ENCODE assay signal across 9 mouse cellular contexts in the genomic region with DNA sequence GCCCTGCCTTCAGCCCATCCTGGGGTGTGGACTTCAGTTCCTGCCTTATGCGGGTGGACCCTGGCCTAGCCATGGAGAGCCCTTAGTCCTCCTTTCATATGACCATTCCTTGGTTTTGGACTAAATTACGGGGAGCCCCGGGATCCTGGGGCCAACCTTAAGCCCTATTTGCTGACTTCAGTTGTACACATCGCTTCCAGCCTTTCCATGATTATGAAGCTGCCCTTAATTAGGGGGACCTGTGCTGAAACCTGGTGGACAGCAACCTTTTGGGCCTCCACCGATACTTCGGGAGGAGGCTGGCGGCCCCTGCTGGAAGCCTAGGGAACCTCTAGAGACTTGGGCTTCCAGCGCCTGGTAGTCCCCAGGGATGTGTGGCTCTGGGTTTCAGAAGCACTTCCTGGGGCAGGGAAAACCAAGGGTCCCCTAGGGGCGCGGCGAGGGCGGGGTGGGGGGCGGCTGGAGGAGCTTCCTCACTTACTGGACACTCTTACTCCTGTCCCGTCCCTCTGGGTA. TPM values are rescaled to one million over a fixed set of nuclear protein-coding genes. Genes with fewer than 3 reads are reported as not detected.
A peak's percentile ranks its signal among the peaks of the same experiment; 100 is the strongest.
DNase-seq lines count a peak whose midpoint lies in the region; ATAC-seq and TF ChIP-seq lines count a peak whose summit lies in the region.
"Had no signal": no experiment of that assay in that cellular context is flagged by ENCODE, and none has a peak within 500 bp of the region (broad histone marks: within the 10 kb centered on the region; RNA-seq: fewer than 3 reads in every experiment).

No protein-coding gene starts in this region.

- H3K27me3 ChIP-seq in kidney, embryonic 15.5 days: peaks cover 78% of the 10 kb centered on the region
- H3K27me3 ChIP-seq in liver, embryonic 14.5 days (ENCODE audit: control insufficient read depth, insufficient read depth, low read length): peaks cover 69% of the 10 kb centered on the region

- WGBS in kidney, embryonic 15.5 days: 3% methylated on average over 14 of the region's 14 CpGs
- WGBS in liver, embryonic 14.5 days (ENCODE audit: insufficient replicate concordance): 4% methylated on average over 14 of the region's 14 CpGs

- H3K4me3 ChIP-seq in kidney, embryonic 15.5 days (replicated peaks): no peak overlapping the region
- H3K4me3 ChIP-seq in liver, embryonic 14.5 days (ENCODE audit: insufficient read depth in 1 of 2, low read depth in 2 of 2, low read length in 2 of 2): no peak overlapping the region
- H3K4me3 ChIP-seq: erythroblast, embryonic 14.5 days had no signal

- no peak overlapping the region for H3K27ac ChIP-seq in kidney, embryonic 15.5 days
- H3K27ac ChIP-seq in liver, embryonic 14.5 days: no peak overlapping the region

- TF ChIP-seq EP300 in liver, embryonic 14.5 days (IDR thresholded peaks at IDR 0.05; ENCODE audit: low read depth): no peak

- H3K4me1 ChIP-seq in kidney, embryonic 15.5 days: peaks cover 20% of the 10 kb centered on the region
- H3K4me1 ChIP-seq in liver, embryonic 14.5 days (replicated peaks; ENCODE audit: control insufficient read depth in 2 of 2, insufficient read depth in 2 of 2, low read length in 1 of 2): no peaks in the 10 kb centered on the region

- TF ChIP-seq CTCF in liver, embryonic 14.5 days (IDR thresholded peaks at IDR 0.05; ENCODE audit: low read depth): peak; percentile 75

- DNase-seq in ovary, postnatal 10 days (ENCODE audit: low spot score): peak; percentile 15
- DNase-seq in ovary, adult 18-20 months (ENCODE audit: low spot score): no peak
- peak; percentile 45 for DNase-seq in brain, adult 2 months (ENCODE audit: low read depth, low spot score)
- DNase-seq in liver, embryonic 14.5 days (ENCODE audit: low read depth in 3 of 3, low spot score in 3 of 3): peak in 1 of 3 experiments; percentile 19
- peak; percentile 73 for DNase-seq in retina, postnatal 1 day
- DNase-seq in gastrocnemius, postnatal 36 days: no peak

- no peaks in the 10 kb centered on the region for H3K36me3 ChIP-seq in kidney, embryonic 15.5 days
- no peaks in the 10 kb centered on the region for H3K36me3 ChIP-seq in liver, embryonic 14.5 days (replicated peaks; ENCODE audit: control insufficient read depth, insufficient read depth, low read depth)

- no peaks in the 10 kb centered on the region for H3K9me3 ChIP-seq in kidney, embryonic 15.5 days (replicated peaks)
- H3K9me3 ChIP-seq in liver, embryonic 14.5 days (ENCODE audit: control insufficient read depth, low read length): no peaks in the 10 kb centered on the region

- ATAC-seq in frontal cortex, adult (ENCODE audit: low TSS enrichment): peak; percentile 77; the same call in 1 of the 2 replicates
- ATAC-seq in kidney, embryonic 15.5 days (replicated peaks; ENCODE audit: low FRiP score): peak; percentile 47; the same call in 1 of the 2 replicates
- ATAC-seq in liver, embryonic 14.5 days (ENCODE audit: insufficient read depth): no peak

- intact Hi-C loops in gastrocnemius, postnatal 36 days (cut with DNase I): loop anchor here (5.0 kb wide), 1 partner anchor 70 kb away; no protein-coding TSS in a partner anchor

- H3K4me2 ChIP-seq in kidney, embryonic 15.5 days: peak overlapping the region; percentile 28; the same call in 1 of the 2 replicates
- H3K4me2 ChIP-seq in liver, embryonic 14.5 days (ENCODE audit: low read depth): no peak overlapping the region

- H3K9ac ChIP-seq in kidney, embryonic 15.5 days: no peak overlapping the region
- H3K9ac ChIP-seq in liver, embryonic 14.5 days (replicated peaks): no peak overlapping the region

RNA-seq across cellular contexts. Expression of gene Cpxm1, which starts 34.8 kb away (rescaled TPM):
- polyA plus RNA-seq in kidney, embryonic 15.5 days (2015; fragmentation: Nextera tagmentation; extraction: Ambion mirVana): 82.1 and 87.4 TPM in 2 replicates
- 1.3 and 2.3 TPM in 2 replicates for polyA plus RNA-seq in liver, embryonic 14.5 days (2012; rRNA removed)
- polyA plus RNA-seq in liver, embryonic 14.5 days (2014; fragmentation: Nextera tagmentation; extraction: Ambion mirVana): 1.5 and 1.9 TPM in 2 replicates
- 1 to 10 TPM; 2.1 to 3.1 TPM for total RNA-seq in gastrocnemius, postnatal 36 days (2021)
- polyA plus RNA-seq: erythroblast, embryonic 14.5 days had no signal

RNA-seq across cellular contexts. Expression of gene Gm28372, which starts 42.5 kb away (rescaled TPM):
- polyA plus RNA-seq in kidney, embryonic 15.5 days (2015; fragmentation: Nextera tagmentation; extraction: Ambion mirVana): 0.09 TPM in 1 of 2 replicates, not detected in the other
- polyA plus RNA-seq in liver, embryonic 14.5 days (2012; rRNA removed): not detected in 2 replicates
- not detected in 2 replicates for polyA plus RNA-seq in liver, embryonic 14.5 days (2014; fragmentation: Nextera tagmentation; extraction: Ambion mirVana)
- total RNA-seq in gastrocnemius, postnatal 36 days (2021): not detected
- polyA plus RNA-seq: erythroblast, embryonic 14.5 days had no signal

RNA-seq across cellular contexts. Expression of gene 1700020A23Rik, which starts 42.5 kb away (rescaled TPM):
- not detected in 2 replicates for polyA plus RNA-seq in kidney, embryonic 15.5 days (2015; fragmentation: Nextera tagmentation; extraction: Ambion mirVana)
- not detected in 2 replicates for polyA plus RNA-seq in liver, embryonic 14.5 days (2012; rRNA removed)
- polyA plus RNA-seq in liver, embryonic 14.5 days (2014; fragmentation: Nextera tagmentation; extraction: Ambion mirVana): not detected in 2 replicates
- total RNA-seq in gastrocnemius, postnatal 36 days (2021): not detected
- polyA plus RNA-seq: erythroblast, embryonic 14.5 days had no signal

RNA-seq across cellular contexts. Expression of gene Tmem239, which starts 43.7 kb away (rescaled TPM):
- not detected in 2 replicates for polyA plus RNA-seq in kidney, embryonic 15.5 days (2015; fragmentation: Nextera tagmentation; extraction: Ambion mirVana)
- polyA plus RNA-seq in liver, embryonic 14.5 days (2012; rRNA removed): not detected in 2 replicates
- polyA plus RNA-seq in liver, embryonic 14.5 days (2014; fragmentation: Nextera tagmentation; extraction: Ambion mirVana): not detected in 2 replicates
- not detected for total RNA-seq in gastrocnemius, postnatal 36 days (2021)
- polyA plus RNA-seq: erythroblast, embryonic 14.5 days had no signal

Comparison
In these comparisons a context has a peak if more than half of its experiments do, and no peak if none do; other contexts are left out.
1. DNase-seq: peak in ovary, postnatal 10 days (single experiment), brain, adult 2 months (single experiment) and retina, postnatal 1 day (single experiment); none in ovary, adult 18-20 months (single experiment) and gastrocnemius, postnatal 36 days (0 of 2).
2. RNA of gene Cpxm1, which starts 34.8 kb away (polyA plus RNA-seq): 82.1 to 87.4 TPM in kidney, embryonic 15.5 days; 1.3 to 2.3 TPM in liver, embryonic 14.5 days; every median in the first group is over 10 times any median in the second.